Mouse (Mus musculus) CD4-positive helper T cell, adult 2 months (primary cell): ENCODE measurements at regions not wholly inside any gene's neighbourhood (a gene's known extent, or its start where the extent isn't known, plus 50 kb on each side); places are given as distances from the start of the nearest gene placed in this dataset.

ENCODE experiments used
- DNase-seq: peaks from one replicate; pipeline ENCODE4 v3.0.0-alpha.2; 2012; ENCODE audit warnings: low read depth, missing footprints, low spot score

GRCm38 (mm10) chr3:9200156-9200555 lies 409.7 kb downstream of the Zfp704 start:
- DNase-seq, result no peak

GRCm38 (mm10) chr3:9198652-9199332 lies 411.1 kb downstream of the Zfp704 start:
- DNase-seq, result peak; percentile 10

GRCm38 (mm10) chr3:9195781-9196180 lies 414.1 kb downstream of the Zfp704 start:
- DNase-seq, result no peak

GRCm38 (mm10) chr3:9189366-9190287 lies 420.3 kb downstream of the Zfp704 start:
- no peak for DNase-seq

- no peak for DNase-seq
Measured at GRCm38 (mm10) chr3:9186364-9187120, 423.3 kb downstream of the Zfp704 start.

- no peak for DNase-seq
Measured at GRCm38 (mm10) chr3:9181576-9181975, 428.3 kb downstream of the Zfp704 start.

GRCm38 (mm10) chr3:9179641-9180040 lies 430.2 kb downstream of the Zfp704 start:
- DNase-seq, result no peak

- no peak for DNase-seq
Measured at GRCm38 (mm10) chr3:9174517-9174832, 435.4 kb downstream of the Zfp704 start.

- no peak for DNase-seq
Measured at GRCm38 (mm10) chr3:9173643-9174516, 436.0 kb downstream of the Zfp704 start.

GRCm38 (mm10) chr3:9171970-9172369 lies 437.9 kb downstream of the Zfp704 start:
- no peak for DNase-seq

GRCm38 (mm10) chr3:9168955-9169354 lies 440.9 kb downstream of the Zfp704 start:
- DNase-seq, result no peak

GRCm38 (mm10) chr3:9159073-9159472 lies 450.8 kb downstream of the Zfp704 start:
- no peak for DNase-seq

GRCm38 (mm10) chr3:9154172-9154571 lies 455.7 kb downstream of the Zfp704 start:
- peak; percentile 79 for DNase-seq

GRCm38 (mm10) chr3:9153690-9154089 lies 456.2 kb downstream of the Zfp704 start:
- peak; percentile 81 for DNase-seq

GRCm38 (mm10) chr3:9152256-9152655 lies 457.6 kb downstream of the Zfp704 start:
- DNase-seq, result no peak

- DNase-seq, result peak; percentile 39
Measured at GRCm38 (mm10) chr3:9151590-9151989, 458.3 kb downstream of the Zfp704 start.

- no peak for DNase-seq
Measured at GRCm38 (mm10) chr3:9148605-9149004, 461.3 kb downstream of the Zfp704 start.

- DNase-seq, result no peak
Measured at GRCm38 (mm10) chr3:9146481-9146880, 463.4 kb downstream of the Zfp704 start.

- DNase-seq, result no peak
Measured at GRCm38 (mm10) chr3:9145612-9146011, 464.3 kb downstream of the Zfp704 start.

GRCm38 (mm10) chr3:9141836-9142235 lies 468.0 kb downstream of the Zfp704 start:
- DNase-seq, result no peak
